Mouse (Mus musculus) heart, embryonic 16.5 days (tissue): ENCODE measurements at regions not wholly inside any gene's neighbourhood (a gene's known extent, or its start where the extent isn't known, plus 50 kb on each side); places are given as distances from the start of the nearest gene placed in this dataset.

ENCODE experiments used
- ATAC-seq: fragments of 200-750 bp; cut with Nextera tagmentation; replicated peaks from 2 replicates; pipeline ENCODE4 v1.8.0; 2017; ENCODE audit warnings: moderate number of reproducible peaks; ENCODE audit not compliant: insufficient read depth, low FRiP score; ENCODE audit errors: extremely low read depth
- H3K27ac ChIP-seq: fragments of 300-500 bp; sonication (generic); 2 replicates; pipeline ENCODE4 v1.5.1; 2014; ENCODE audit warnings: mild to moderate bottlenecking, low read length, control low read depth, moderate library complexity
- H3K27me3 ChIP-seq: fragments of 300-500 bp; sonication (generic); 2 replicates; pipeline ENCODE4 v1.6.1; 2014; ENCODE audit warnings: low read length, mixed read lengths; ENCODE audit not compliant: control insufficient read depth, insufficient read depth
- H3K36me3 ChIP-seq: fragments of 300-500 bp; sonication (generic); 2 replicates; pipeline ENCODE4 v1.6.1; 2014; ENCODE audit not compliant: control insufficient read depth, insufficient read depth
- H3K4me1 ChIP-seq: fragments of 300-500 bp; sonication (generic); 2 replicates; pipeline ENCODE4 v1.6.1; 2014; ENCODE audit warnings: low read length, mixed read lengths; ENCODE audit not compliant: control insufficient read depth, insufficient read depth
- H3K4me2 ChIP-seq: fragments of 300-500 bp; sonication (generic); 2 replicates; pipeline ENCODE4 v1.6.1; 2014; ENCODE audit warnings: low read depth, mild to moderate bottlenecking, control low read depth, low read length
- H3K4me3 ChIP-seq: fragments of 300-500 bp; sonication (generic); 2 replicates; pipeline ENCODE4 v1.5.1; 2014; ENCODE audit warnings: mild to moderate bottlenecking, control low read depth, low read length
- H3K9ac ChIP-seq: fragments of 300-500 bp; sonication (generic); 2 replicates; pipeline ENCODE4 v1.6.1; 2014; ENCODE audit warnings: low read length, control low read depth
- H3K9me3 ChIP-seq: fragments of 300-500 bp; sonication (generic); replicated peaks from 2 replicates; pipeline ENCODE4 v1.6.1; 2016; ENCODE audit warnings: low read length; ENCODE audit not compliant: control insufficient read depth
- WGBS: fragments of 180-500 bp; shearing (Covaris S2); extraction: QIAGEN DNeasy Blood & Tissue Kit; methylation state at CpG from one replicate; pipeline ENCODE4 v1.1.7; 2014; 5-methylcytosine and 5-hydroxymethylcytosine counted together

- no peak overlapping the region for H3K27ac ChIP-seq
- no peak overlapping the region for H3K4me2 ChIP-seq
- H3K4me1 ChIP-seq: peaks cover 2% of the 10 kb centered on the region
- H3K9ac ChIP-seq: no peak overlapping the region
- ATAC-seq: no peak
- H3K4me3 ChIP-seq: no peak overlapping the region
- 86% methylated on average over 4 of the region's 4 CpGs for WGBS
- H3K9me3 ChIP-seq: no peaks in the 10 kb centered on the region
- no peaks in the 10 kb centered on the region for H3K27me3 ChIP-seq
- no peaks in the 10 kb centered on the region for H3K36me3 ChIP-seq
These were observed 189.0 kb downstream of the Ttll7 start for GRCm38 (mm10) chr3:147041201-147041600.

- WGBS: 77% methylated on average over 3 of the region's 3 CpGs
These were observed 190.7 kb downstream of the Ttll7 start for GRCm38 (mm10) chr3:147042911-147043310.

GRCm38 (mm10) chr3:147046634-147047033, 194.5 kb downstream of the Ttll7 start:
- H3K4me3 ChIP-seq: no peak overlapping the region
- 22% methylated on average over 2 of the region's 2 CpGs for WGBS
- H3K27ac ChIP-seq: peak overlapping the region; percentile 76
- no peak overlapping the region for H3K4me2 ChIP-seq
- peaks cover 2% of the 10 kb centered on the region; the same call in 1 of the 2 replicates for H3K4me1 ChIP-seq
- H3K36me3 ChIP-seq: no peaks in the 10 kb centered on the region
- H3K27me3 ChIP-seq: no peaks in the 10 kb centered on the region
- peaks cover 5% of the 10 kb centered on the region for H3K9me3 ChIP-seq
- ATAC-seq: peak; percentile 86
- no peak overlapping the region for H3K9ac ChIP-seq

More at GRCm38 (mm10) chr3:147042911-147043310, 190.7 kb downstream of the Ttll7 start:
- Histone ChIP-seq H3K4me3 (no peak overlapping the region), H3K4me1 (peaks cover 2% of the 10 kb centered on the region; the same call in 1 of the 2 replicates), H3K27me3 (no peaks in the 10 kb centered on the region), H3K4me2 (no peak overlapping the region), H3K36me3 (no peaks in the 10 kb centered on the region), H3K9me3 (no peaks in the 10 kb centered on the region), H3K27ac (no peak overlapping the region), H3K9ac (no peak overlapping the region)
- no peak for ATAC-seq

- Histone ChIP-seq H3K9ac (no peak overlapping the region), H3K4me2 (no peak overlapping the region), H3K27ac (no peak overlapping the region), H3K4me1 (no peaks in the 10 kb centered on the region), H3K36me3 (no peaks in the 10 kb centered on the region), H3K27me3 (no peaks in the 10 kb centered on the region), H3K4me3 (no peak overlapping the region), H3K9me3 (peaks cover 5% of the 10 kb centered on the region)
- WGBS: 74% methylated on average over 8 of the region's 8 CpGs
- ATAC-seq: no peak
These were observed 202.1 kb downstream of the Ttll7 start for GRCm38 (mm10) chr3:147054157-147054838.

- Histone ChIP-seq H3K27me3 (no peaks in the 10 kb centered on the region), H3K4me3 (no peak overlapping the region), H3K9me3 (no peaks in the 10 kb centered on the region), H3K4me1 (no peaks in the 10 kb centered on the region; the same call in 1 of the 2 replicates), H3K4me2 (no peak overlapping the region), H3K9ac (no peak overlapping the region), H3K27ac (no peak overlapping the region), H3K36me3 (no peaks in the 10 kb centered on the region)
- 64% methylated on average over 3 of the region's 3 CpGs for WGBS
- no peak for ATAC-seq
These were observed 205.7 kb downstream of the Ttll7 start for GRCm38 (mm10) chr3:147057874-147058273.

GRCm38 (mm10) chr3:147060659-147061058, 208.5 kb downstream of the Ttll7 start:
- no peak for ATAC-seq
- Histone ChIP-seq H3K36me3 (no peaks in the 10 kb centered on the region), H3K27me3 (no peaks in the 10 kb centered on the region), H3K4me3 (no peak overlapping the region), H3K9me3 (no peaks in the 10 kb centered on the region), H3K4me2 (no peak overlapping the region), H3K4me1 (peaks cover 12% of the 10 kb centered on the region), H3K27ac (no peak overlapping the region), H3K9ac (no peak overlapping the region)
- WGBS: 89% methylated on average over 8 of the region's 8 CpGs

GRCm38 (mm10) chr3:147062451-147062850, 210.3 kb downstream of the Ttll7 start:
- Histone ChIP-seq H3K4me1 (peaks cover 12% of the 10 kb centered on the region), H3K9ac (no peak overlapping the region), H3K36me3 (no peaks in the 10 kb centered on the region), H3K9me3 (no peaks in the 10 kb centered on the region), H3K27ac (no peak overlapping the region), H3K4me2 (no peak overlapping the region), H3K4me3 (no peak overlapping the region), H3K27me3 (no peaks in the 10 kb centered on the region)
- no peak for ATAC-seq
- WGBS: 72% methylated on average over 7 of the region's 7 CpGs

- Histone ChIP-seq H3K27ac (peak overlapping the region; percentile 10), H3K4me2 (no peak overlapping the region), H3K9me3 (no peaks in the 10 kb centered on the region), H3K4me1 (peaks cover 12% of the 10 kb centered on the region), H3K27me3 (no peaks in the 10 kb centered on the region), H3K4me3 (no peak overlapping the region), H3K36me3 (no peaks in the 10 kb centered on the region), H3K9ac (no peak overlapping the region)
- peak; percentile 70; the same call in 1 of the 2 replicates for ATAC-seq
- 54% methylated on average over 16 of the region's 16 CpGs for WGBS
These were observed 211.6 kb downstream of the Ttll7 start for GRCm38 (mm10) chr3:147063578-147064442.

- no peak overlapping the region for H3K27ac ChIP-seq
- no peaks in the 10 kb centered on the region for H3K27me3 ChIP-seq
- H3K4me1 ChIP-seq: peaks cover 12% of the 10 kb centered on the region
- no peak for ATAC-seq
- H3K9ac ChIP-seq: no peak overlapping the region
- H3K4me3 ChIP-seq: no peak overlapping the region
- H3K9me3 ChIP-seq: no peaks in the 10 kb centered on the region
- no peak overlapping the region for H3K4me2 ChIP-seq
- no peaks in the 10 kb centered on the region for H3K36me3 ChIP-seq
- 43% methylated on average over 3 of the region's 3 CpGs for WGBS
These were observed 212.3 kb downstream of the Ttll7 start for GRCm38 (mm10) chr3:147064443-147064868.
